Mouse (Mus musculus): Measurements from ENCODE around the gene Gclm.

DNA sequence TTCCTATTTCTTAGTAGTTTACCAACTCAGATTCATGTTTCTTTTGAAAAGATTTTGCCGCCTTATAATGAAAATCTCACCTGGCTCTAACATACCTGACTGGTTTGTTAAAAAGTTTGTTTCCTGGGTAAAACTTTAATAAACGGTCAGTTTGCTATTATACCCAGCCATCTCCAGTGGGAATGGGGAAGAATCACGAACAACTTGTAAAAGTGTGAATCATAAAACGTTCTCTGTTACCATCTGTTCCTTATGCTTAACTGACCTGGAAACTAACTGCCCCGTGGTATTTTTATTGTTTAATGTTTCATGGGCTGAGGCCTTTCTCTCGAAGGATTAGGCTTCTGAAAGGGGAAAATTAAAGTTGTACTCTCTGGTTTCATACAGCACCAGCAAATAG lies 598 bp upstream of the Gclm start:
- TF ChIP-seq CTCF (IDR thresholded peaks at IDR 0.05; ENCODE audit: low read depth, low read length) (no peak), GATA1 (IDR thresholded peaks at IDR 0.05; ENCODE audit: borderline replicate concordance, low read length) (no peak), POLR2AphosphoS5 (IDR thresholded peaks at IDR 0.05; ENCODE audit: insufficient replicate concordance, low read depth, low read length) (no peak), GATA2 (IDR thresholded peaks at IDR 0.05; ENCODE audit: borderline replicate concordance, low read depth, low read length) (no peak), TAL1 (conservative IDR thresholded peaks at IDR 0.05; ENCODE audit: low read depth, low read length) (no peak)

Data from G1E (cell line).